Mouse (Mus musculus) gastrocnemius, adult 2 months (tissue): Measurements from ENCODE around the gene Tmbim4. TPM values are rescaled to one million over a fixed set of nuclear protein-coding genes. Genes with fewer than 3 reads are reported as not detected.

Source experiments
- DNase-seq: peaks from one replicate; pipeline ENCODE4 v3.0.0; 2022
- H3K27ac ChIP-seq: fragments of 200-600 bp; 2 replicates; pipeline ENCODE4 v1.8.1; 2022; ENCODE audit warnings: mild to moderate bottlenecking
- H3K4me3 ChIP-seq: fragments of 200-600 bp; 2 replicates; pipeline ENCODE4 v1.8.1; 2022; ENCODE audit warnings: mild to moderate bottlenecking, moderate library complexity
- CTCF ChIP-seq: fragments of 200-600 bp; IDR thresholded peaks from 2 replicates; pipeline ENCODE4 v1.8.1; 2022; ENCODE audit warnings: antibody characterized with exemption, mild to moderate bottlenecking, moderate library complexity
- intact Hi-C: fragments of 180-260 bp; cut with DNase I; formaldehyde crosslinking; loops from one replicate; pipeline ENCODE4 v1.15.1; 2025
- total RNA-seq, 2 experiments: library from RNA; stranded (reverse); gene quantifications; 2 replicates each; pipeline ENCODE4 v1.2.3; 2021

Gene Tmbim4
- total RNA-seq, 2 experiments from 2014 or later, result 71.5 to 77.2 TPM

DNA sequence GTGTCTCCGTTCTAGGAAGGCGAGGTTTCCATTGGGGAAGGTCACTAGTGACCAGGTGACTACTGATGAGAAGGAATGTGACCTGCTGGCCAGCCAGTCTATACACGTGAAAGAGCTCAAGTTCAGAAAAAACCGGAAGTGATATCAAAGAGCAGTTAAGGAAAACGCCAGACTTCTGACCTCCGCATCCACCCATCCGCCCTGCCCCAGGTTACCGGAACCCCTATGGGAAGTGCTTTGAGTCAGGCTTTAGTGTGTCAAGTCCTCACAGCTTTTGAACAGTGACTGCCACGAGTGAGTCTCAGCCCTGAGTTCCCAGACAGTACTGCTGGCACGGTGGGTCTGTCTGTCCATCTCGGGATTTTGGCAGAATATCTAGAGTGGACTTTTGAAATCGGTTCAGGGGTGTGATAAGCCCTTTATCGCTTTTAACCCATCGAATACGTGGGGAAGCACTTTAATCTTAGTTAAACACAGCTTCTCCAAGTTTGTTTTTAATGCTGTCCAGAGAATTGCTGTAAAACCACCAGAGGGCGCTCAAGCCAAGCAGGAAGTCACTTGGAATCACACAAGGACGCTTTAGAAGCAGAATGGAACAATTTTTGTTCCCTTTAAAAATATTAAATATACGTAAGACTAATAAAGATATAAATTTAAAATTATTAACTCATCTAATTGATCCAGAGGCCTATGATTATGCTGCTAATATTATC lies 32.4 kb downstream of the Tmbim4 start:
- DNase-seq, result peak; percentile 56
- Histone ChIP-seq H3K27ac (peak overlapping the region; percentile 43), H3K4me3 (peak overlapping the region; percentile 60)
- intact Hi-C loops, result loop anchor here (5.0 kb wide), 1 partner anchor 433 kb away; no protein-coding TSS in a partner anchor
- TF ChIP-seq CTCF, result peak; percentile 85

DNA sequence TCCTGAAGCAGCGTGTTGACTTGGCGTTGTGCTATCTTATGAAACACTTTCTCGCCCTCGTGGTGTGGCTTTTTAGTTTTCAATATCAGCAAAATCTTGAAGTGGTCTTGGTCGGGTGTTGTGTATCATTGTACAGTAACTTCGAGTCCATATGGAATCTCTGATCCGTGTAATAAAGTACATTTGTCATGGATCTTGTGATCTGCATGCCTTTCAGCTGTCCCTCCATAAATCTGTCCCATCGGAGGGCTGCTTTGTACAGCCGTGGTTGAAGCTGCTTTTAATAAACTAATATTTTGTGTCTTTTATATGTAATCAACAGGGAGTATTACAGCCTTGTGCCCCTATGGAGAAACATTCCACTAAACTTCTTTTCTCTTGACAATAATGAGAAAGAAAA lies 35.5 kb downstream of the Tmbim4 start:
- intact Hi-C loops, result no loop called here
- Histone ChIP-seq H3K27ac (no peak overlapping the region), H3K4me3 (no peak overlapping the region)
- no peak for TF ChIP-seq CTCF
- DNase-seq, result no peak

DNA sequence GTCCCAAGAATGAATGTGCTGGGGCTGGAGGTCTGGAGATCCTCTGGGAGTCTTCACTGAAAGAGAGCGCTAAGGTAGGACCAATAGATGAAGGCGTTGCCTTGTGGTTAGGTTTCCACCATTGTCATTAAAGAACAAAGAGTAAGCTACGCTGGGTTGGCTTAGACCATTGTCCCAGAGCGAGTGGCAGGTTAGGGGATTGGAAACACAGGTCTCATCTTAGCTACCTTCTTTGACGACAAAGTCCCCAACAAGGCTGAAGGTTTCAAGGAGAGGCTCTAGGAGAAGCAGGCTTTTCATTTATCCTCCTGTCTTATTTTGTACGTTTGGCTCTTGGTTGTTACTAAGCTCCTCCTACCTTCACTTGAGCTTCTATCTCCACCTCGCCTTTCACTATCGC lies 36.9 kb downstream of the Tmbim4 start:
- no peak for TF ChIP-seq CTCF
- Histone ChIP-seq H3K27ac (no peak overlapping the region), H3K4me3 (no peak overlapping the region)
- intact Hi-C loops, result no loop called here
- no peak for DNase-seq

DNA sequence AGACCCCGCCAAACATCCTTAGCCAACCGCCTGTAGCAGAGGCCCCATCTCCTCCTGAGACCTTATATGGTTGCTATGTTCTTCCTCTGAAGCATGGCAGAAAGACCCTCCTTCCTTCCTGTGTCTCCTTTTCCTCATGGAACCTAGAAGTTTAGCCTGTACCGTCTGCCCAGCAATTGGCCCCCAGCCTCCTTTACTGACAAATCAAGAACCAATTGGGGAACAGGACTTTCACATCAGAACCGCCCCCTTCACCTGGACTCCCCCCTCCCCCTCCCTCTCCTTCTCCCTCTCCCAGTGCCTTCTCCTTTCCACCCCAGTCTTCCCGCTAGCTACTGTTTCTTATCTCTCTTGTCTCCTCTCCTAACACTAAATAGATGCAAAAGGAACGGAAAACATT lies 38.1 kb downstream of the Tmbim4 start:
- H3K27ac ChIP-seq, result no peak overlapping the region
- DNase-seq, result no peak
- intact Hi-C loops, result no loop called here
- no peak overlapping the region for H3K4me3 ChIP-seq
- no peak for TF ChIP-seq CTCF

DNA sequence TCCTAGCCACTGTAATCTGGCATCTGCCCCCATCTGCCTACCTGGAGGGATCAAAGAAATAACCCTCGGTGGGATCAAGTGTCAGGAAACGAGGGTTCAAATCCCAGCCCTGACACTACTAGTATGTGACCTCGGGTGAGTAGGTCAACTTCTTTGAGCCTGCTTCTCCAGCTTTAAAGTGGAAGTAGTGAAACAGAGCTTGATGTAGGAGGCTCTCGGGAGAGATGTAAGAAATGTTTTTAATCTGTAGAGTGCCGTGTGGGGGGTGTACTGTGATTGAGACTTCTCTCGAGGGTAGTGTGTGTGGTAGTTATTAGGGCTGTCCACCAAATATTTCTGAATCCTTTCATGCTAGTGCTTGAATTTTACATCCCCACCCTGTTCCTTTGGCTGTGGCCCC lies 41.0 kb downstream of the Tmbim4 start:
- intact Hi-C loops, result no loop called here
- H3K27ac ChIP-seq, result no peak overlapping the region
- no peak for TF ChIP-seq CTCF

DNA sequence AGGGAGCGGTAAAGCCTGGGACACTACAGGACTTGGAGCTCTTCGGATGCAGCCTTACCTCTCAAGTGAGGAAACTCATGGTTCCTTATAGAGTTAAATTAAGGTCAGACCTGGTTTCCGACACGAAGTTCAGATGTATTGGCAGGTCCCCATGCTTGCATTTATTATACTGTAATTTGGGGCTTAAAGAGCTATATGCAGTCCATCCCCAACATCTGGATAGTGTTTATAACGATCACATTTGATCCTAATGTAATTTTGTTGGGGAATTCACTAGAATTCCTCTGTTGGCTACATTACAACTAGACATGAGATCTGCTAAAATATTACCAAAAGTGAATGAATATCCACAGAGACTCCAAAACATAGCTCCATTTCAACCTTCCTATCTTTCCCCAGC lies 44.3 kb downstream of the Tmbim4 start:
- no peak for TF ChIP-seq CTCF
- no peak for DNase-seq
- Histone ChIP-seq H3K27ac (no peak overlapping the region), H3K4me3 (no peak overlapping the region)
- intact Hi-C loops, result no loop called here

More for the DNA sequence above, 41.0 kb downstream of the Tmbim4 start:
- no peak overlapping the region for H3K4me3 ChIP-seq
- DNase-seq, result no peak

DNA sequence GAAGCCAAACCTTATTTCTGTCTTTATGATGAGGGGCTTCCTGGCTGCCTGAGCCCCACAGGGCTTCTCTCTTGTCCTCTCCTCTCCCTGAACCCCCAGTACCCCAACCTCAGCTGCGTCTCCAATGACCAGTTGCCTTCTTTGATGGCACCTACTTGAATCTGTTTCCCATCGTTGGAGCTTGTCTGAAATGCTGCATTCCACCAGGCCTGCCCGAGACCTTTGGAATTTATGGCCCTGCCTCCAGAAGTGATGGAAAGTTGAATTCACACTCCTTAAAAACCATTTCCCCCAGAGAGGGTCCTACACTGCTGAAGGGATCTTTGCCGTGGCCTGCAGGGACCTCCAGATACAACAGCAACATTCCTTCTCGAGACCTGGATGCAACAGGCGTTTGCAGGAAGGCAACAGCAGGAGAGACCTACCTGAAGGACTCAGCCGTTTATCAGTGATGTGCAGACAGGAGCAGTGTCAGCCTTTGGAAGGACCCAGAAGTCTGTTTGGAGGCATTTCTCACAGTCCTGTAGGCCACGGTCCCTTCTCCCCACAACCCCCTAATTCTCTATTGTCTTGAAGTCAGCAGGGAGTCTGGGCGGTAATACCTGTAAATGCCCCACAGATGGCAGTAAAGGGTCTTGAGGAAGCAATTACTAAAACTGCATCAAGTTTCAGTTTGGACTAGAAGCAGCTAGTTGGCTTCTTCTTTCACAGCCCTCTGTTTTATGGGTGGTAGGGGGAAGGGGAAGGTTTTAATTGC lies 45.8 kb downstream of the Tmbim4 start:
- H3K4me3 ChIP-seq, result no peak overlapping the region
- intact Hi-C loops, result no loop called here
- peak; percentile 22 for DNase-seq
- no peak overlapping the region for H3K27ac ChIP-seq
- TF ChIP-seq CTCF, result peak; percentile 70

DNA sequence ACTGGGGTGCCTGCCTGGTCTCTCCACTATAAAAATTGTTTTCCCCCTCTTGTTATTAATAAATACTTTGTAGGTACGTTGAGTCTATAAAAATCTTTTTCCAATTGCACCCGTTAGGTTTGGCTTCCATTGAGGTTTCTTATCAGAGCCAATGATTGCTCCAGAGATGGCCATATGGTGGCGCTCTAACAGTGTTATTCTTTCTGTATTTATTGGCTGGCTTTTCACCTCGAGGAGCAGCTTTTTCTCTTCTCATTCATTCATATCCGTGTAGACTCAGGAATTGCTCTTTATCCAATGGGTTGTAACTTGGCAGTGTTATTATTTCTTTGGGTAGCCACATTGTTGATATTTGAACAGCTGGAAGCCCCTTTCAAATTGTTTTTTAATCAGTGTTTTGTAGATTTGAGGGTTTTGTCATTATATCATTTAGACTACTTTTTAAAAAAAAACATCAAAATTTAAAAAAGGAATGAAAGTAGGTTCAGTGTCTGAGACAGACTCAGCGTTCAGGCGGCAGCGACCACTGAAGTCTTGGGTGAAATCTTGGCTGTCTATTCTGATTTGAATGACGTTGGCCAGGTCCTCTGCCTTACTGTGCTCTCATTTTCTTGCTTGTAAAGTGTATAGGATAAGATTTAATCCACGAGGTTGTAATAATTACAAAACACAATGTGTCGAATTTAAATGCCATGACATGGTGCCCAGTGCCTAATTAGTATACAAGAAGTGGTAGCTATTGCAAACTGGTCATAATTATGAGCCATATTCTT lies 49.7 kb downstream of the Tmbim4 start:
- intact Hi-C loops, result no loop called here
- DNase-seq, result no peak
- H3K4me3 ChIP-seq, result no peak overlapping the region
- peak; percentile 17; the same call in 1 of the 2 replicates for TF ChIP-seq CTCF
- no peak overlapping the region for H3K27ac ChIP-seq

DNA sequence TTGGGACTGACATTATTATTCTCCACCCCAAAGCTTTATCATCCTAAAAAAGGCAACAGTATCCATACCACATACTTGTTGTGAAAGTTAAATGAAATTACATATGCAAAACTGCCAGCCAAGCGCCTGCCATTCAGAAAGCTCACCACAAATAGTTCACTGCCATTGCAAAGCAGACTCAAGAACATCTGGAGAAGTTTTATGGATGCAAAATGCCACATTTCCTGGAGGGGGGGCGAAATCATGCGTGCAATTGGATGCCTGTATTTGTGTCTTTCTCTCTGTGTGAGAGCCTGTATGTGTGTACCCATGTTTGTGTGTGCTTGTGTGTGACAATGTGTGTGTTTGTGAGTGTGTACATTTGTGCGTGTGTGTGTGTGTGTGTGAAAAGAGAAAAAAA lies 50.4 kb downstream of the Tmbim4 start:
- H3K4me3 ChIP-seq, result no peak overlapping the region
- no peak for DNase-seq
- intact Hi-C loops, result no loop called here
- TF ChIP-seq CTCF, result no peak
- no peak overlapping the region for H3K27ac ChIP-seq

DNA sequence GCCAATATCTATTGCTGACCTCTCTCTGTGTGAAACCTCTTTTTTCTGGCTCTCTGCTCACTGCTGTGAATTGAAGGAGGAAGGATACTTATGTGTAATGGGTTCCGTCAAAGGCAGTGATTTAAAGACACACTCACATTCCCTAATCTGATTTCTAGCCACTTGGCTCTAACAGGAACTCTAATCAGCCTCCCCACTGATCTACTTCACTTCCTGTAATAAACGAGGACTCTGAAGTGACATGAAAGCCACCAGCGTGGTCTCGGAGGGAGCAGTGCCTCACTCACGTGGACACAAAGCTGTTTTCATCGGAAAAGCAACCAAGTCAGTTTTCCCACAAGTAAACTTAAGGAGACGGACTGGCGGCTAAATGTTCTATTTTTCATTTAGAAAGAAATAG lies 51.4 kb downstream of the Tmbim4 start:
- DNase-seq, result no peak
- Histone ChIP-seq H3K4me3 (no peak overlapping the region), H3K27ac (no peak overlapping the region)
- TF ChIP-seq CTCF, result no peak
- intact Hi-C loops, result no loop called here

DNA sequence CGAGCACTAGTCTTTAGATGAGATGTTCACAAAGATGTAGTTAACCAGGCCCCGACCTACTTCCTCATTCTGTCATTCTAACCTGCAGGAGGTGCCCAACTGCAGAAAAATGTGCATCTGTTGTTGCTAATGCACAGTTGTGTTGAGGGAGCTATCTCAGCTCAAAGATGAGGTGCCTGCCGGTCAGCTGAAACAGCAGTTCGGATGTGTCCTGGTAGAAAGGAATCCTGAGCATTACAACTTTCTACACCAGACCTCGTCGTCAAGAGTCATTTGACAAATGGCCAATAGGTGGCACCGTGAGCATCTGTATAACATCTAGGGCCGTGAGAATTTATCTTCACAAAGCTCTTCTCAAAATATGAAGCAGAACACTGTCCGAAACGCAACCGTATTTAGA lies 55.8 kb downstream of the Tmbim4 start:
- Histone ChIP-seq H3K27ac (no peak overlapping the region), H3K4me3 (no peak overlapping the region)
- TF ChIP-seq CTCF, result peak; percentile 57
- intact Hi-C loops, result no loop called here
- peak; percentile 27 for DNase-seq

DNA sequence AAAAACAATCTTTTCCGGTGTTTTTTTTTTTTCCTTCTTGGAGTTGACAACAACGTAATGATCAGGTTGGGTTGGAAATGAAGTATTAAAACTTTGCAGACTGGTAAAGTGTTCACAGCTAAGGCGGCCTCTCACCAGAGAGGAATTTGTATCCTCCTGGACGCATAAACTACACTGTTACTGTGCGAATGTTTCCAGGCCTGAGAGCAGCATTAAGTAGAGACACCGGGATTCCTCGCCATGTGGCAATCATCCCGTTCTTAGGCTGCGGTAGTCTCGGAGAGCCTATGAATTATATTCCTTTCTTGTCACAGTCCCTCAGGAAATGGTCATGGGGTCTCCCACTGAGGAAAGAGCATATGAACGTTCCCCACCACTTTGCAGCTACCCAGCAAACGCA lies 66.4 kb downstream of the Tmbim4 start:
- Histone ChIP-seq H3K27ac (no peak overlapping the region), H3K4me3 (no peak overlapping the region)
- no peak for DNase-seq
- TF ChIP-seq CTCF, result no peak
- intact Hi-C loops, result loop anchor here (2.0 kb wide), 1 partner anchor 19 kb away; no protein-coding TSS in a partner anchor

DNA sequence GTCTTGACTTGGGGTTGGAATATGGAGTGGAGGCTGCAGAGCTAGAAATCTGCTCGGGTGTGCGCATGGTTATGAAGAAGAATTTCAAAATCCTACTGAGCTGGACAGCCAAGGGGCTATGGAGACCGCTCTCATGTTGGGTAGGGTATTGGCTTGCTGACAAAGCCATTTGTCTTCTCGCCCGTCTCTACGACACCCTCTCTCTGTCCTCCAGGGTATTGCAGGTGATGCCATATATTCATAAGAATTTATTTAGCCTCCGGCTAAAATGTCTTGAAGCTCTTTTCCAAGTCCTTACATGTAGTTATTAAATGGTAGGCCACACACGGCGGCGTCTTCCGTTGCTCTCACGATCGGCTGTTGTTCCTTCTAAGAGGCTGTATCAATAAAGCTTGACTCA lies 68.6 kb downstream of the Tmbim4 start:
- Histone ChIP-seq H3K27ac (no peak overlapping the region), H3K4me3 (no peak overlapping the region)
- TF ChIP-seq CTCF, result peak; percentile 17; the same call in 1 of the 2 replicates
- intact Hi-C loops, result loop anchor here (2.0 kb wide), 1 partner anchor 21 kb away; no protein-coding TSS in a partner anchor
- no peak for DNase-seq
